Mouse (Mus musculus) cerebellum, adult 9-10 months (tissue): ENCODE measurements around the gene Gm21748.
"Not testable (repeated sequence)": the region's sequence is repeated elsewhere in the genome, so short reads cannot be mapped to it uniquely, and the experiment has no call there.

Source experiments
- DNase-seq: peaks from one replicate; pipeline ENCODE4 v3.0.0; 2022

Gene Gm21748

GRCm38 (mm10) chrY:90839077-90839476 lies at the start of gene Gm21748:
Gm21748 (minus strand) TSS chrY:90839177.
- not testable (repeated sequence) for DNase-seq
